Mouse (Mus musculus) embryonic fibroblast, embryonic 13.5 days (primary cell): ENCODE measurements around the gene Ndufs2.

Experiments used
- CTCF ChIP-seq: IDR thresholded peaks from 2 replicates; pipeline ENCODE4 v1.5.1; 2011; ENCODE audit warnings: mild to moderate bottlenecking, control low read depth, low read length, moderate library complexity, borderline replicate concordance; ENCODE audit not compliant: insufficient read depth
- POLR2A ChIP-seq: IDR thresholded peaks from 2 replicates; pipeline ENCODE4 v1.6.1; 2011; ENCODE audit warnings: low read depth, mild to moderate bottlenecking, control low read depth, low read length, moderate library complexity

GRCm38 (mm10) chr1:171251594-171252324 is 571 bp upstream of the Ndufs2 start:
- TF ChIP-seq POLR2A (peak; percentile 78), CTCF (no peak)
